Mouse (Mus musculus): ENCODE measurements at regions not wholly inside any gene's neighbourhood (a gene's known extent, or its start where the extent isn't known, plus 50 kb on each side); places are given as distances from the start of the nearest gene placed in this dataset.

GRCm38 (mm10) chr1:183504103-183504841, 86.3 kb downstream of the Hhipl2 start:
- DNase-seq (ENCODE audit: extremely low spot score in 1 of 2, low spot score in 1 of 2) = no peak

- no peak for DNase-seq (ENCODE audit: extremely low spot score in 1 of 2, low spot score in 1 of 2)
Observed at GRCm38 (mm10) chr1:183507893-183508292, 89.9 kb downstream of the Hhipl2 start.

- DNase-seq (ENCODE audit: extremely low spot score in 1 of 2, low spot score in 1 of 2) = no peak
Observed at GRCm38 (mm10) chr1:183510759-183511158, 92.7 kb downstream of the Hhipl2 start.

- DNase-seq (ENCODE audit: extremely low spot score in 1 of 2, low spot score in 1 of 2) = no peak
Observed at GRCm38 (mm10) chr1:183513876-183514275, 95.9 kb downstream of the Hhipl2 start.

- no peak for DNase-seq (ENCODE audit: extremely low spot score in 1 of 2, low spot score in 1 of 2)
Observed at GRCm38 (mm10) chr1:183514281-183514983, 96.4 kb downstream of the Hhipl2 start.

GRCm38 (mm10) chr1:183514984-183515287, 96.9 kb downstream of the Hhipl2 start:
- DNase-seq (ENCODE audit: extremely low spot score in 1 of 2, low spot score in 1 of 2) = no peak

GRCm38 (mm10) chr1:183516167-183516566, 98.2 kb downstream of the Hhipl2 start:
- DNase-seq (ENCODE audit: extremely low spot score in 1 of 2, low spot score in 1 of 2) = peak in 1 of 2 experiments; percentile 6

- DNase-seq (ENCODE audit: extremely low spot score in 1 of 2, low spot score in 1 of 2) = no peak
Observed at GRCm38 (mm10) chr1:183517236-183517635, 99.2 kb downstream of the Hhipl2 start.

GRCm38 (mm10) chr1:183521569-183521968, 103.6 kb downstream of the Hhipl2 start:
- no peak for DNase-seq (ENCODE audit: extremely low spot score in 1 of 2, low spot score in 1 of 2)

- DNase-seq (ENCODE audit: extremely low spot score in 1 of 2, low spot score in 1 of 2) = no peak
Observed at GRCm38 (mm10) chr1:183533386-183533785, 115.4 kb downstream of the Hhipl2 start.

GRCm38 (mm10) chr1:183548752-183549387, 130.9 kb downstream of the Hhipl2 start:
- no peak for DNase-seq (ENCODE audit: extremely low spot score in 1 of 2, low spot score in 1 of 2)

GRCm38 (mm10) chr1:183552617-183553016, 134.6 kb downstream of the Hhipl2 start:
- no peak for DNase-seq (ENCODE audit: extremely low spot score in 1 of 2, low spot score in 1 of 2)

- DNase-seq (ENCODE audit: extremely low spot score in 1 of 2, low spot score in 1 of 2) = no peak
Observed at GRCm38 (mm10) chr1:183553219-183553618, 135.2 kb downstream of the Hhipl2 start.

- DNase-seq (ENCODE audit: extremely low spot score in 1 of 2, low spot score in 1 of 2) = no peak
Observed at GRCm38 (mm10) chr1:183562853-183563252, 144.8 kb downstream of the Hhipl2 start.

- DNase-seq (ENCODE audit: extremely low spot score in 1 of 2, low spot score in 1 of 2) = no peak
Observed at GRCm38 (mm10) chr1:183573621-183574585, 155.9 kb downstream of the Hhipl2 start.

GRCm38 (mm10) chr1:183584861-183585260, 166.8 kb downstream of the Hhipl2 start:
- no peak for DNase-seq (ENCODE audit: extremely low spot score in 1 of 2, low spot score in 1 of 2)

GRCm38 (mm10) chr1:183586406-183586805, 168.4 kb downstream of the Hhipl2 start:
- DNase-seq (ENCODE audit: extremely low spot score in 1 of 2, low spot score in 1 of 2) = no peak

GRCm38 (mm10) chr1:183595306-183595705, 177.3 kb downstream of the Hhipl2 start:
- no peak for DNase-seq (ENCODE audit: extremely low spot score in 1 of 2, low spot score in 1 of 2)

GRCm38 (mm10) chr1:183600466-183600865, 182.5 kb downstream of the Hhipl2 start:
- no peak for DNase-seq (ENCODE audit: extremely low spot score in 1 of 2, low spot score in 1 of 2)

- DNase-seq (ENCODE audit: extremely low spot score in 1 of 2, low spot score in 1 of 2) = no peak
Observed at GRCm38 (mm10) chr1:183611966-183612694, 194.1 kb downstream of the Hhipl2 start.

Data from layer of hippocampus, postnatal 25 days (tissue).